Mouse (Mus musculus): ENCODE measurements at regions not wholly inside any gene's neighbourhood (a gene's known extent, or its start where the extent isn't known, plus 50 kb on each side); places are given as distances from the start of the nearest gene placed in this dataset.
A peak's percentile ranks its signal among the peaks of the same experiment; 100 is the strongest.

- 32% methylated on average over 3 of the region's 3 CpGs for WGBS
- Histone ChIP-seq H3K4me2 (no peak overlapping the region), H3K4me1 (no peaks in the 10 kb centered on the region), H3K9ac (no peak overlapping the region), H3K9me3 (replicated peaks) (no peaks in the 10 kb centered on the region), H3K27me3 (0 out of 2 replicates have a peak, but pooled peaks cover 7% of the 10 kb centered on the region), H3K36me3 (no peaks in the 10 kb centered on the region), H3K27ac (no peak overlapping the region), H3K4me3 (replicated peaks) (no peak overlapping the region)
- 0 out of 2 replicates have a peak, but pooled peaks have one; percentile 46 for ATAC-seq (replicated peaks; ENCODE audit: low FRiP score)
These were observed 137.8 kb downstream of the B3glct start for GRCm38 (mm10) chr5:149815879-149816278.

GRCm38 (mm10) chr5:149818812-149819211 is 140.8 kb downstream of the B3glct start:
- H3K9ac ChIP-seq = no peak overlapping the region
- WGBS = 49% methylated on average over 6 of the region's 6 CpGs
- H3K9me3 ChIP-seq (replicated peaks) = no peaks in the 10 kb centered on the region
- 0 out of 2 replicates have a peak, but pooled peaks cover 7% of the 10 kb centered on the region for H3K27me3 ChIP-seq
- H3K27ac ChIP-seq = no peak overlapping the region
- no peak overlapping the region for H3K4me3 ChIP-seq (replicated peaks)
- no peak for ATAC-seq (replicated peaks; ENCODE audit: low FRiP score)
- H3K36me3 ChIP-seq = no peaks in the 10 kb centered on the region
- no peaks in the 10 kb centered on the region; the same call in 1 of the 2 replicates for H3K4me1 ChIP-seq
- no peak overlapping the region for H3K4me2 ChIP-seq

- Histone ChIP-seq H3K9me3 (replicated peaks) (no peaks in the 10 kb centered on the region), H3K4me1 (peaks cover 5% of the 10 kb centered on the region; the same call in 1 of the 2 replicates), H3K4me3 (replicated peaks) (no peak overlapping the region), H3K27me3 (no peaks in the 10 kb centered on the region), H3K9ac (no peak overlapping the region), H3K36me3 (no peaks in the 10 kb centered on the region), H3K4me2 (no peak overlapping the region), H3K27ac (no peak overlapping the region)
- WGBS = 49% methylated on average over 9 of the region's 9 CpGs
- ATAC-seq (replicated peaks; ENCODE audit: low FRiP score) = peak; percentile 58; the same call in 1 of the 2 replicates
These were observed 145.8 kb downstream of the B3glct start for GRCm38 (mm10) chr5:149823821-149824220.

- Histone ChIP-seq H3K9me3 (replicated peaks) (no peaks in the 10 kb centered on the region), H3K4me3 (replicated peaks) (no peak overlapping the region), H3K27me3 (no peaks in the 10 kb centered on the region), H3K27ac (no peak overlapping the region), H3K36me3 (no peaks in the 10 kb centered on the region), H3K4me1 (peaks cover 9% of the 10 kb centered on the region), H3K4me2 (no peak overlapping the region), H3K9ac (no peak overlapping the region)
- ATAC-seq (replicated peaks; ENCODE audit: low FRiP score) = no peak
- WGBS = 51% methylated on average over 3 of the region's 3 CpGs
These were observed 149.6 kb downstream of the B3glct start for GRCm38 (mm10) chr5:149827599-149827998.

- 4% methylated on average over 28 of the region's 28 CpGs for WGBS
- Histone ChIP-seq H3K4me2 (peak overlapping the region; percentile 75), H3K27me3 (no peaks in the 10 kb centered on the region), H3K36me3 (no peaks in the 10 kb centered on the region), H3K4me3 (replicated peaks) (peak overlapping the region; percentile 44), H3K27ac (no peak overlapping the region), H3K9ac (peak overlapping the region; percentile 45; the same call in 1 of the 2 replicates), H3K9me3 (replicated peaks) (no peaks in the 10 kb centered on the region), H3K4me1 (peaks cover 4% of the 10 kb centered on the region)
- no peak for ATAC-seq (replicated peaks; ENCODE audit: low FRiP score)
These were observed 153.3 kb downstream of the B3glct start for GRCm38 (mm10) chr5:149831122-149831861.

GRCm38 (mm10) chr5:149837379-149837778 is 159.3 kb downstream of the B3glct start:
- H3K9ac ChIP-seq = no peak overlapping the region

GRCm38 (mm10) chr5:149842491-149842890 is 164.5 kb downstream of the B3glct start:
- H3K36me3 ChIP-seq = no peaks in the 10 kb centered on the region
- H3K4me3 ChIP-seq (replicated peaks) = no peak overlapping the region
- H3K9me3 ChIP-seq (replicated peaks) = no peaks in the 10 kb centered on the region
- no peak overlapping the region for H3K9ac ChIP-seq
- H3K4me1 ChIP-seq = 0 out of 2 replicates have a peak, but pooled peaks cover 6% of the 10 kb centered on the region
- WGBS = 67% methylated on average over 6 of the region's 6 CpGs
- no peak overlapping the region for H3K4me2 ChIP-seq
- H3K27ac ChIP-seq = no peak overlapping the region
- peaks cover 18% of the 10 kb centered on the region for H3K27me3 ChIP-seq
- no peak for ATAC-seq (replicated peaks; ENCODE audit: low FRiP score)

More at GRCm38 (mm10) chr5:149837379-149837778, 159.3 kb downstream of the B3glct start:
- Histone ChIP-seq H3K4me3 (replicated peaks) (no peak overlapping the region), H3K27ac (no peak overlapping the region), H3K4me2 (no peak overlapping the region), H3K9me3 (replicated peaks) (no peaks in the 10 kb centered on the region), H3K36me3 (no peaks in the 10 kb centered on the region), H3K27me3 (no peaks in the 10 kb centered on the region), H3K4me1 (no peaks in the 10 kb centered on the region)
- ATAC-seq (replicated peaks; ENCODE audit: low FRiP score) = no peak
- WGBS = 69% methylated on average over 2 of the region's 2 CpGs

GRCm38 (mm10) chr5:149843310-149843709 is 165.3 kb downstream of the B3glct start:
- H3K9me3 ChIP-seq (replicated peaks) = no peaks in the 10 kb centered on the region
- no peaks in the 10 kb centered on the region for H3K36me3 ChIP-seq
- H3K9ac ChIP-seq = no peak overlapping the region
- WGBS = 52% methylated on average over 7 of the region's 7 CpGs
- H3K4me1 ChIP-seq = 0 out of 2 replicates have a peak, but pooled peaks cover 6% of the 10 kb centered on the region
- no peak overlapping the region for H3K4me2 ChIP-seq
- no peak overlapping the region for H3K27ac ChIP-seq
- H3K27me3 ChIP-seq = peaks cover 18% of the 10 kb centered on the region
- ATAC-seq (replicated peaks; ENCODE audit: low FRiP score) = no peak
- no peak overlapping the region for H3K4me3 ChIP-seq (replicated peaks)

- H3K4me1 ChIP-seq = 0 out of 2 replicates have a peak, but pooled peaks cover 6% of the 10 kb centered on the region
- H3K27me3 ChIP-seq = peaks cover 18% of the 10 kb centered on the region
- no peaks in the 10 kb centered on the region for H3K36me3 ChIP-seq
- H3K27ac ChIP-seq = no peak overlapping the region
- no peak overlapping the region for H3K4me3 ChIP-seq (replicated peaks)
- ATAC-seq (replicated peaks; ENCODE audit: low FRiP score) = no peak
- H3K9ac ChIP-seq = no peak overlapping the region
- WGBS = 86% methylated on average over 8 of the region's 8 CpGs
- H3K4me2 ChIP-seq = no peak overlapping the region
- H3K9me3 ChIP-seq (replicated peaks) = no peaks in the 10 kb centered on the region
These were observed 167.2 kb downstream of the B3glct start for GRCm38 (mm10) chr5:149845256-149845655.

GRCm38 (mm10) chr5:149848465-149848864 is 170.0 kb upstream of the Rxfp2 start:
- Histone ChIP-seq H3K4me1 (0 out of 2 replicates have a peak, but pooled peaks cover 6% of the 10 kb centered on the region), H3K27ac (no peak overlapping the region), H3K4me3 (replicated peaks) (no peak overlapping the region), H3K4me2 (no peak overlapping the region), H3K9ac (no peak overlapping the region), H3K9me3 (replicated peaks) (no peaks in the 10 kb centered on the region), H3K36me3 (no peaks in the 10 kb centered on the region), H3K27me3 (peaks cover 15% of the 10 kb centered on the region)
- no peak for ATAC-seq (replicated peaks; ENCODE audit: low FRiP score)
- 75% methylated on average over 3 of the region's 3 CpGs for WGBS

- no peaks in the 10 kb centered on the region for H3K27me3 ChIP-seq
- H3K4me3 ChIP-seq (replicated peaks) = no peak overlapping the region
- no peaks in the 10 kb centered on the region for H3K36me3 ChIP-seq
- ATAC-seq (replicated peaks; ENCODE audit: low FRiP score) = 0 out of 2 replicates have a peak, but pooled peaks have one; percentile 29
- H3K4me2 ChIP-seq = no peak overlapping the region
- no peak overlapping the region for H3K27ac ChIP-seq
- no peaks in the 10 kb centered on the region for H3K9me3 ChIP-seq (replicated peaks)
- WGBS = 9% methylated on average over 9 of the region's 9 CpGs
- H3K4me1 ChIP-seq = no peaks in the 10 kb centered on the region
- no peak overlapping the region for H3K9ac ChIP-seq
These were observed 167.5 kb upstream of the Rxfp2 start for GRCm38 (mm10) chr5:149851011-149851410.

GRCm38 (mm10) chr5:149852516-149852915 is 166.0 kb upstream of the Rxfp2 start:
- no peaks in the 10 kb centered on the region for H3K36me3 ChIP-seq
- H3K9ac ChIP-seq = no peak overlapping the region
- no peaks in the 10 kb centered on the region for H3K27me3 ChIP-seq
- no peak overlapping the region for H3K27ac ChIP-seq
- ATAC-seq (replicated peaks; ENCODE audit: low FRiP score) = no peak
- H3K4me1 ChIP-seq = no peaks in the 10 kb centered on the region
- H3K4me3 ChIP-seq (replicated peaks) = peak overlapping the region; percentile 10; the same call in 1 of the 2 replicates
- no peaks in the 10 kb centered on the region for H3K9me3 ChIP-seq (replicated peaks)
- 47% methylated on average over 16 of the region's 16 CpGs for WGBS
- peak overlapping the region; percentile 41 for H3K4me2 ChIP-seq
